Mouse (Mus musculus): ENCODE measurements at regions not wholly inside any gene's neighbourhood (a gene's known extent, or its start where the extent isn't known, plus 50 kb on each side); places are given as distances from the start of the nearest gene placed in this dataset.

DNA sequence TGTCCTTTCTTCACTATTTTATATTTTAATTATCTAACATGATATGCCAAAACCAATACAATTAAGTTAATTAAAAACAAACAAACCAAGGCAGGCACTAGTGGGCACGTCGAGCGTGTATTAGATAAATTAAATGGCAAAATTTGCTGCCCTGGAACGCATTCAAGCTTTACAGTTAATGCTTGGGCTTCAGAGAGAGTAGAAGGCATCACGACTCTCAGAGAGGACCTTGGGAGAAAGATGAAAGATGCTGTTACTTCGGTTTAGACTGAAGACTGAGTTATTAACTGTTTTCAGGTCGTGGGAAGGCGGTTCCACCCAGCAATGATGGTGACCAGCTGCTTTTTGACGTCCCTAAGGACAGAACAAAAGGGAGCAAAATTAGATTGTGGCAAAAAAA is 71.7 kb upstream of the Boc start:
- no peak for DNase-seq (ENCODE audit: low read depth, low spot score)

- no peak for DNase-seq (ENCODE audit: low read depth, low spot score)
Measured at GRCm38 (mm10) chr16:44629296-44630275, 70.9 kb upstream of the Boc start.

DNA sequence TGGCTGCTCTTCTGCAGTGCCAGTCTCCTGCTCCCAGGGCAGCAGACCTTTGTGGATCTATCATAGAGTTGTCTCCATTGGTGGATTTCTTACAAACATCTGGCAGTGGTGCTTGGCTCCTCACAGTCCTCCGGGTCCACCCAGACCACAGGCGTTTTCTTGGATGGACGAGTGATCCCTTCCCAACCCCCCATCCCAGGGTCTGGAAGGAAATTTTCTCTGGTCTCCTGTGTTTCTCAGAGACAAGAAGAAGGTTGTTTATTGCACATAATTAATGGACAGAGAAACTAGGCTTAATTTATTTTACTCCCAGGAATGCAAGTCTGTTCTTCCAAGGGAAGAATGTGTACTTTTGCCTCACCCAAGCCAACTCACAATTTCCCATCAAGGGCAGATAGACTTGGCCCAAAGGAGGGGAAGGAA is 67.2 kb upstream of the Boc start:
- DNase-seq (ENCODE audit: low read depth, low spot score) = no peak

GRCm38 (mm10) chr16:44625108-44625616 is 66.5 kb upstream of the Boc start:
- no peak for DNase-seq (ENCODE audit: low read depth, low spot score)

DNA sequence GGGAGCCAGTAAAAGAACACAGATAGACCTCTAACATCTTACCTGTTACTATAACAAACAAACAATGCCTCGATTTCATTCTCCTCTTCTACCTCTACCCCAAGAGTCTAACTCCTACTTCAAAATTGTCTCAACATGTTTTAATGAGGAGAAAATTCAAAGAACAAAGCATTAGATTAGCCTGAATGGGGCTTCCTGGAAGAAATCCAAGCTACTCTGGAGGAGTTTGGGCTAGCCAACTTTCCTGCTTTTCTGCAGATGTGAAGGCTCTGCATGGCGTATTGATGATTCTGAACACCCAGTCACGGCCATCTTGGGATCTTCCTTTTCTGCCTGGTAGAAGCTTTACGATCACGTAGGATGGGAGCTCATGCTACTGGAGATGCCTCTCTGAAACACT is 62.9 kb upstream of the Boc start:
- no peak for DNase-seq (ENCODE audit: low read depth, low spot score)

GRCm38 (mm10) chr16:44620536-44620935 is 61.8 kb upstream of the Boc start:
- no peak for DNase-seq (ENCODE audit: low read depth, low spot score)

- DNase-seq (ENCODE audit: low read depth, low spot score) = no peak
Measured at GRCm38 (mm10) chr16:44619476-44620103, 60.9 kb upstream of the Boc start.

- DNase-seq (ENCODE audit: low read depth, low spot score) = no peak
Measured at GRCm38 (mm10) chr16:44617041-44617440, 58.3 kb upstream of the Boc start.

DNA sequence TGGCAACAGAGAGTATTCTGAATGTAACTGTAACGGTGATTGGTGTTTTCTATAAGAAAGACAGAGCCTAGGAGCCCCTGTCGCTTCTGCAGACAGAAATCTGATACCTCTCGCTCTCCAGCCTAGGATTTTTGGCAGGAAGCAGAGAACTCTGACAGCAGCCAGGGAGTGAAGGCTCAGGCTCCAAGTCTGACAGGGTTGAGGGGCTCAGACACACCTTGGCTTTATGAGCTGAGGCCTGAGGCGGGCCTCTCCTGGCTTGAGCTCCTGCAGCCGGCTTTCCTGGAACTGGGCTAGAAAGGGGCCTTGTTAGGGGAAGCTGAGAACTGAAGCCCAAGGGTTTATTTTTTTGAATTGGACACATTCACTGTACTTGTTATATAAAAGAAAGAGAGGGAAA is 57.7 kb upstream of the Boc start:
- no peak for DNase-seq (ENCODE audit: low read depth, low spot score)

DNA sequence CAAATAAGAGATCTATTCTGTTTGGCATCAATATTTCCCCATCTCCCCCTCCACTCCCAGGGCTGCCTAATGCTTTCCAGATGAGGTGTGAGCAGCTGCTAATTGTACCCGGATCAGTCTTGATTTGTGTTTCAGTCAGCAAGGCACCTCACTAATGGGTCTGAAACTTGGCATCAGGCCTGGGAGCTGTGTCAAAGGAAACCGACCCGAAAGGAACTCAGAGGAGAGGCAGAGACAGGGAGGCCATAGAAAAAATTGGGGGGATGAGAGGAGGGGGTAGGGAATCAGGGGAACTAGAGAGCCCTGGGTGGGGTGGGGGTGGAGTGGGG is 57.1 kb upstream of the Boc start:
- DNase-seq (ENCODE audit: low read depth, low spot score) = no peak

GRCm38 (mm10) chr16:44615172-44615877 is 56.6 kb upstream of the Boc start:
- DNase-seq (ENCODE audit: low read depth, low spot score) = no peak

- no peak for DNase-seq (ENCODE audit: low read depth, low spot score)
Measured at GRCm38 (mm10) chr16:44614235-44614634, 55.5 kb upstream of the Boc start.

- no peak for DNase-seq (ENCODE audit: low read depth, low spot score)
Measured at GRCm38 (mm10) chr16:44612676-44613075, 54.0 kb upstream of the Boc start.

DNA sequence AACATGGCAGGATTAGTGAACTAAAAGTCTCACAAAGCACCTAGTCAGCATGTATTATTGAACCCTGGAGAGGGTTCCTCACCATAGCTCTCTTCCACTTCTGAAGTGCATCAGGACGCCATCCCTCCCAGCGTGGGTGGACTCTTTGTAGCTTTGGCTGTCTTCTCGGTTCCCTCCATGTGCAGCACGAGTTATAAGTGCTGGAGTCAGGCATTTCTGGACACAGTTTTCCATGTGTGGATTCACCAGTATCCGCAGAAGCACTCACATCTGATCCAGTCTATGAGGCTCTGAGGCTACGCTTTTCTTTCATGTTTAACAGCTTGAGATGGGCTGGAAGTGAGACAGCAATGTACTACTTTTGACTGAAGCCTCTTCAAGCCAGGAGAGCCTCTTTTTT is 52.8 kb upstream of the Boc start:
- no peak for DNase-seq (ENCODE audit: low read depth, low spot score)

DNA sequence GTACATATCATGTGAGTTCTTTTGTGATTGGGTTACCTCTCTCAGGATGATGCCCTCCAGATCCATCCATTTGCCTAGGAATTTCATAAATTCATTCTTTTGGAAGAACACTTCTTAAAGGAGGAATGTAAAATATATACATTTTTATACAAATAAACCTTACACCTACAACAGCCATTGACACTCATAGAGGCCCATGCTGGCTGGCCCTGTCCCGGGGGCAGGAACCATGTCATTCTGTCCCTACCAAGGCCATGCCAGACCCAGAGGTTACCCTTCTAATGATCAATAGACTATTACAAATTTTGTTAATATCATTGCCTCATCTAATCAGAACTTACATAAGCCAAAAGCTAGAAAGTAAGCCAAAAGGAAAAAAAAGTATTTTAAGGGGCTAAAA is 49.9 kb upstream of the Boc start:
- DNase-seq (ENCODE audit: low read depth, low spot score) = no peak

Measured in retina, postnatal 7 days (tissue).